Mouse (Mus musculus) midbrain, embryonic 16.5 days (tissue): ENCODE measurements at regions not wholly inside any gene's neighbourhood (a gene's known extent, or its start where the extent isn't known, plus 50 kb on each side); places are given as distances from the start of the nearest gene placed in this dataset.

ENCODE experiments used
- ATAC-seq: fragments of 200-750 bp; cut with Nextera tagmentation; 2 replicates; pipeline ENCODE4 v1.8.0; 2017; ENCODE audit warnings: moderate TSS enrichment
- H3K27ac ChIP-seq: fragments of 300-500 bp; sonication (generic); 2 replicates; pipeline ENCODE4 v1.5.1; 2014; ENCODE audit warnings: mild to moderate bottlenecking, low read length, mixed read lengths
- H3K27me3 ChIP-seq: fragments of 300-500 bp; sonication (generic); 2 replicates; pipeline ENCODE4 v1.6.1; 2014; ENCODE audit warnings: low read depth, low read length, mixed read lengths; ENCODE audit not compliant: control insufficient read depth, insufficient read depth
- H3K36me3 ChIP-seq: fragments of 300-500 bp; sonication (generic); 2 replicates; pipeline ENCODE4 v1.6.1; 2014; ENCODE audit warnings: mild to moderate bottlenecking, low read length, moderate library complexity, mixed read lengths; ENCODE audit not compliant: control insufficient read depth, insufficient read depth
- H3K4me1 ChIP-seq: fragments of 300-500 bp; sonication (generic); 2 replicates; pipeline ENCODE4 v1.6.1; 2014; ENCODE audit warnings: mild to moderate bottlenecking, low read length, mixed read lengths; ENCODE audit not compliant: control insufficient read depth, insufficient read depth
- H3K4me2 ChIP-seq: fragments of 300-500 bp; sonication (generic); 2 replicates; pipeline ENCODE4 v1.6.1; 2014; ENCODE audit warnings: mild to moderate bottlenecking, low read length, mixed read lengths
- H3K4me3 ChIP-seq: fragments of 300-500 bp; sonication (generic); 2 replicates; pipeline ENCODE4 v1.5.1; 2014; ENCODE audit warnings: low read depth, mild to moderate bottlenecking, low read length, moderate library complexity, mixed read lengths
- H3K9ac ChIP-seq: fragments of 300-500 bp; sonication (generic); 2 replicates; pipeline ENCODE4 v1.6.1; 2014; ENCODE audit warnings: low read depth, low read length, mixed read lengths
- H3K9me3 ChIP-seq: fragments of 300-500 bp; sonication (generic); replicated peaks from 2 replicates; pipeline ENCODE4 v1.6.1; 2014; ENCODE audit warnings: mild to moderate bottlenecking, low read length, mixed read lengths; ENCODE audit not compliant: control insufficient read depth, poor library complexity, severe bottlenecking
- WGBS: fragments of 180-500 bp; shearing (Covaris S2); extraction: QIAGEN DNeasy Blood & Tissue Kit; methylation state at CpG from one replicate; pipeline ENCODE4 v1.1.7; 2014; 5-methylcytosine and 5-hydroxymethylcytosine counted together

- H3K27me3 ChIP-seq: no peaks in the 10 kb centered on the region
- no peaks in the 10 kb centered on the region for H3K4me1 ChIP-seq
- H3K4me3 ChIP-seq: no peak overlapping the region
- H3K36me3 ChIP-seq: no peaks in the 10 kb centered on the region
- no peak overlapping the region for H3K27ac ChIP-seq
- WGBS: 73% methylated on average over 2 of the region's 2 CpGs
- H3K9ac ChIP-seq: no peak overlapping the region
- no peaks in the 10 kb centered on the region for H3K9me3 ChIP-seq
- no peak for ATAC-seq
- no peak overlapping the region for H3K4me2 ChIP-seq
Observed at GRCm38 (mm10) chr1:142605224-142605623, 1035.2 kb upstream of the B3galt2 start.

- Histone ChIP-seq H3K4me1 (no peaks in the 10 kb centered on the region), H3K9me3 (no peaks in the 10 kb centered on the region), H3K4me2 (no peak overlapping the region), H3K27me3 (no peaks in the 10 kb centered on the region), H3K27ac (no peak overlapping the region), H3K9ac (no peak overlapping the region), H3K36me3 (no peaks in the 10 kb centered on the region), H3K4me3 (no peak overlapping the region)
- ATAC-seq: no peak
- 89% methylated on average over 1 of the region's 1 CpGs for WGBS
Observed at GRCm38 (mm10) chr1:142606082-142606481, 1034.4 kb upstream of the B3galt2 start.

- H3K4me3 ChIP-seq: no peak overlapping the region
- H3K9me3 ChIP-seq: no peaks in the 10 kb centered on the region
- no peak overlapping the region for H3K27ac ChIP-seq
- no peak overlapping the region for H3K9ac ChIP-seq
- ATAC-seq: no peak
- H3K36me3 ChIP-seq: no peaks in the 10 kb centered on the region
- WGBS: 82% methylated on average over 2 of the region's 2 CpGs
- H3K27me3 ChIP-seq: no peaks in the 10 kb centered on the region
- no peaks in the 10 kb centered on the region for H3K4me1 ChIP-seq
- H3K4me2 ChIP-seq: no peak overlapping the region
Observed at GRCm38 (mm10) chr1:142621464-142621863, 1019.0 kb upstream of the B3galt2 start.

GRCm38 (mm10) chr1:142624303-142624702 lies 1016.2 kb upstream of the B3galt2 start:
- Histone ChIP-seq H3K4me3 (no peak overlapping the region), H3K9ac (no peak overlapping the region), H3K9me3 (no peaks in the 10 kb centered on the region), H3K4me2 (no peak overlapping the region), H3K27me3 (no peaks in the 10 kb centered on the region), H3K36me3 (no peaks in the 10 kb centered on the region), H3K4me1 (no peaks in the 10 kb centered on the region), H3K27ac (no peak overlapping the region)
- 67% methylated on average over 4 of the region's 4 CpGs for WGBS
- ATAC-seq: no peak

GRCm38 (mm10) chr1:142655289-142655688 lies 985.2 kb upstream of the B3galt2 start:
- no peak overlapping the region for H3K4me2 ChIP-seq
- H3K9ac ChIP-seq: no peak overlapping the region
- H3K27ac ChIP-seq: no peak overlapping the region
- no peaks in the 10 kb centered on the region for H3K27me3 ChIP-seq
- H3K36me3 ChIP-seq: no peaks in the 10 kb centered on the region
- 93% methylated on average over 2 of the region's 2 CpGs for whole genome bisulfite sequencing
- H3K4me1 ChIP-seq: no peaks in the 10 kb centered on the region
- no peaks in the 10 kb centered on the region for H3K9me3 ChIP-seq
- no peak overlapping the region for H3K4me3 ChIP-seq
- ATAC-seq: no peak

- no peak overlapping the region for H3K9ac ChIP-seq
- H3K4me1 ChIP-seq: no peaks in the 10 kb centered on the region
- no peaks in the 10 kb centered on the region for H3K27me3 ChIP-seq
- no peak overlapping the region for H3K4me2 ChIP-seq
- ATAC-seq: no peak
- whole genome bisulfite sequencing: 77% methylated on average over 4 of the region's 4 CpGs
- no peaks in the 10 kb centered on the region for H3K9me3 ChIP-seq
- no peak overlapping the region for H3K4me3 ChIP-seq
- H3K27ac ChIP-seq: no peak overlapping the region
- no peaks in the 10 kb centered on the region for H3K36me3 ChIP-seq
Observed at GRCm38 (mm10) chr1:142665262-142665661, 975.2 kb upstream of the B3galt2 start.

- no peak overlapping the region for H3K9ac ChIP-seq
- H3K36me3 ChIP-seq: no peaks in the 10 kb centered on the region
- no peak overlapping the region for H3K4me3 ChIP-seq
- no peak overlapping the region for H3K27ac ChIP-seq
- no peak for ATAC-seq
- no peak overlapping the region for H3K4me2 ChIP-seq
- H3K27me3 ChIP-seq: no peaks in the 10 kb centered on the region
- 72% methylated on average over 3 of the region's 3 CpGs for WGBS
- H3K9me3 ChIP-seq: no peaks in the 10 kb centered on the region
- no peaks in the 10 kb centered on the region for H3K4me1 ChIP-seq
Observed at GRCm38 (mm10) chr1:142679917-142680316, 960.5 kb upstream of the B3galt2 start.

- Histone ChIP-seq H3K4me3 (no peak overlapping the region), H3K9me3 (no peaks in the 10 kb centered on the region), H3K4me2 (no peak overlapping the region), H3K27me3 (no peaks in the 10 kb centered on the region), H3K36me3 (no peaks in the 10 kb centered on the region), H3K27ac (no peak overlapping the region), H3K9ac (no peak overlapping the region), H3K4me1 (no peaks in the 10 kb centered on the region)
- no peak for ATAC-seq
Observed at GRCm38 (mm10) chr1:142688828-142689227, 951.6 kb upstream of the B3galt2 start.

- WGBS: 86% methylated on average over 1 of the region's 1 CpGs
- no peaks in the 10 kb centered on the region for H3K36me3 ChIP-seq
- H3K27ac ChIP-seq: no peak overlapping the region
- no peaks in the 10 kb centered on the region for H3K4me1 ChIP-seq
- no peak overlapping the region for H3K4me2 ChIP-seq
- no peaks in the 10 kb centered on the region for H3K9me3 ChIP-seq
- ATAC-seq: no peak
- no peak overlapping the region for H3K4me3 ChIP-seq
- H3K27me3 ChIP-seq: no peaks in the 10 kb centered on the region
- no peak overlapping the region for H3K9ac ChIP-seq
Observed at GRCm38 (mm10) chr1:142695179-142695578, 945.3 kb upstream of the B3galt2 start.

GRCm38 (mm10) chr1:142708263-142708662 lies 932.2 kb upstream of the B3galt2 start:
- no peak overlapping the region for H3K4me2 ChIP-seq
- no peak for ATAC-seq
- no peak overlapping the region for H3K9ac ChIP-seq
- WGBS: 82% methylated on average over 2 of the region's 2 CpGs
- H3K27me3 ChIP-seq: no peaks in the 10 kb centered on the region
- no peak overlapping the region for H3K27ac ChIP-seq
- no peak overlapping the region for H3K4me3 ChIP-seq
- no peaks in the 10 kb centered on the region for H3K9me3 ChIP-seq
- no peaks in the 10 kb centered on the region for H3K36me3 ChIP-seq
- H3K4me1 ChIP-seq: no peaks in the 10 kb centered on the region
